Mouse (Mus musculus) intestine, embryonic 16.5 days (tissue): ENCODE measurements around the gene Tnip3. TPM values are rescaled to one million over a fixed set of nuclear protein-coding genes. Genes with fewer than 3 reads are reported as not detected.

Experiments
- ATAC-seq: fragments of 200-750 bp; cut with Nextera tagmentation; 2 replicates; pipeline ENCODE4 v1.8.0; 2017; ENCODE audit warnings: moderate TSS enrichment, moderate library complexity
- H3K27ac ChIP-seq: fragments of 300-500 bp; sonication (generic); 2 replicates; pipeline ENCODE4 v1.5.1; 2014; ENCODE audit warnings: mild to moderate bottlenecking, low read length
- H3K27me3 ChIP-seq: fragments of 300-500 bp; sonication (generic); replicated peaks from 2 replicates; pipeline ENCODE4 v1.6.1; 2014; ENCODE audit warnings: low read length, control low read depth, mixed read lengths; ENCODE audit not compliant: control insufficient read depth, insufficient read depth
- H3K36me3 ChIP-seq: fragments of 300-500 bp; sonication (generic); 2 replicates; pipeline ENCODE4 v1.6.1; 2014; ENCODE audit warnings: low read length, control low read depth; ENCODE audit not compliant: control insufficient read depth, insufficient read depth
- H3K4me1 ChIP-seq: fragments of 300-500 bp; sonication (generic); 2 replicates; pipeline ENCODE4 v1.6.1; 2014; ENCODE audit warnings: low read length, control low read depth, mixed read lengths; ENCODE audit not compliant: control insufficient read depth, insufficient read depth
- H3K4me2 ChIP-seq: fragments of 300-500 bp; sonication (generic); 2 replicates; pipeline ENCODE4 v1.6.1; 2014; ENCODE audit warnings: low read depth, low read length, control low read depth
- H3K4me3 ChIP-seq: fragments of 300-500 bp; sonication (generic); 2 replicates; pipeline ENCODE4 v1.5.1; 2014; ENCODE audit warnings: mild to moderate bottlenecking, low read length
- H3K9ac ChIP-seq: fragments of 300-500 bp; sonication (generic); 2 replicates; pipeline ENCODE4 v1.6.1; 2014; ENCODE audit warnings: low read depth, low read length
- H3K9me3 ChIP-seq: fragments of 300-500 bp; sonication (generic); 2 replicates; pipeline ENCODE4 v1.6.1; 2016; ENCODE audit warnings: low read length, control low read depth; ENCODE audit not compliant: control insufficient read depth
- WGBS: fragments of 180-500 bp; shearing (Covaris S2); extraction: QIAGEN DNeasy Blood & Tissue Kit; methylation state at CpG from one replicate; pipeline ENCODE4 v1.1.7; 2014; 5-methylcytosine and 5-hydroxymethylcytosine counted together
- polyA plus RNA-seq: library from polyadenylated mRNA; unstranded; fragments of >200 nt; fragmentation: Nextera tagmentation; extraction: Ambion mirVana; gene quantifications from 2 replicates; pipeline ENCODE4 v1.2.1, GENCODE M21; 2015

The Tnip3 gene
- 0.15 and 0.24 TPM in 2 replicates for polyA plus RNA-seq

- Histone ChIP-seq H3K36me3 (no peaks in the 10 kb centered on the region), H3K27me3 (no peaks in the 10 kb centered on the region), H3K4me2 (no peak within 1 kb of the TSS), H3K4me3 (no peak within 1 kb of the TSS), H3K4me1 (no peaks in the 10 kb centered on the region), H3K9ac (no peak within 1 kb of the TSS), H3K27ac (no peak within 1 kb of the TSS), H3K9me3 (no peaks in the 10 kb centered on the region)
- ATAC-seq = no peak
- 82% methylated on average over 5 of the region's 5 CpGs for WGBS
These were observed at the start of gene Tnip3 for GRCm38 (mm10) chr6:65525192-65525591. Gene Tnip3, plus strand, starts transcription at chr6:65525313.

- H3K9ac ChIP-seq = no peak overlapping the region
- no peak overlapping the region for H3K27ac ChIP-seq
- no peaks in the 10 kb centered on the region for H3K4me1 ChIP-seq
- H3K27me3 ChIP-seq = no peaks in the 10 kb centered on the region
- ATAC-seq = no peak
- H3K4me2 ChIP-seq = no peak overlapping the region
- no peaks in the 10 kb centered on the region for H3K36me3 ChIP-seq
- H3K9me3 ChIP-seq = no peaks in the 10 kb centered on the region
- H3K4me3 ChIP-seq = no peak overlapping the region
These were observed 26.3 kb upstream of the Tnip3 start for GRCm38 (mm10) chr6:65498786-65499185.

- Histone ChIP-seq H3K27ac (no peak overlapping the region), H3K9me3 (no peaks in the 10 kb centered on the region), H3K27me3 (no peaks in the 10 kb centered on the region), H3K9ac (no peak overlapping the region), H3K4me2 (no peak overlapping the region), H3K36me3 (no peaks in the 10 kb centered on the region), H3K4me3 (no peak overlapping the region), H3K4me1 (no peaks in the 10 kb centered on the region)
- peak; percentile 76; the same call in 1 of the 2 replicates for ATAC-seq
- 41% methylated on average over 4 of the region's 4 CpGs for WGBS
These were observed 15.0 kb upstream of the Tnip3 start for GRCm38 (mm10) chr6:65510051-65510669.

GRCm38 (mm10) chr6:65513813-65514212 is 11.3 kb upstream of the Tnip3 start:
- WGBS = 97% methylated on average over 3 of the region's 3 CpGs
- Histone ChIP-seq H3K9me3 (no peaks in the 10 kb centered on the region), H3K4me3 (no peak overlapping the region), H3K9ac (no peak overlapping the region), H3K4me2 (no peak overlapping the region), H3K27ac (no peak overlapping the region), H3K4me1 (no peaks in the 10 kb centered on the region), H3K27me3 (no peaks in the 10 kb centered on the region), H3K36me3 (no peaks in the 10 kb centered on the region)
- no peak for ATAC-seq

DNA sequence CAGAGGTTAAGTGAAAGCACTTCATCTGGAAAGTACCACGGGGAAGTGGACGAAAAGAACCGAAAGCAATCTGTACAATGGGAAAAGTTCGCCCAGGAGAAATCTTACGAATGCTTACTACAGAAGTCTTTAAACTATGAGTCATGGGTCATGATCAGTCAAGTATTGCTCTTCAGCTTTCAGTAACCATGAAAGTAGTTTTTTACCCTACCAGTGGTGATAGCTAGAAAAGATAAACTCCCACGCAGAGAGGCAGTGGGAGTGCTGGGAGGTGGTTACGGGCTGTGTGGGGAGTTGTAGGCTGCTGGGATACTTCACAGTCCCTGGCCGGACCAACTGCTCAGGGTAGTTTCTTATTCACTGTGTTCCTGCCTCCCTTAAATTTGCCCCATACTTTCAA is 8.4 kb upstream of the Tnip3 start:
- Histone ChIP-seq H3K27ac (no peak overlapping the region), H3K36me3 (no peaks in the 10 kb centered on the region), H3K9ac (no peak overlapping the region), H3K27me3 (no peaks in the 10 kb centered on the region), H3K4me1 (no peaks in the 10 kb centered on the region), H3K4me2 (no peak overlapping the region), H3K4me3 (no peak overlapping the region), H3K9me3 (no peaks in the 10 kb centered on the region)
- 82% methylated on average over 8 of the region's 8 CpGs for WGBS
- ATAC-seq = no peak

GRCm38 (mm10) chr6:65520821-65521220 is 4.3 kb upstream of the Tnip3 start:
- Histone ChIP-seq H3K4me1 (no peaks in the 10 kb centered on the region), H3K27me3 (no peaks in the 10 kb centered on the region), H3K4me2 (no peak overlapping the region), H3K36me3 (no peaks in the 10 kb centered on the region), H3K9ac (no peak overlapping the region), H3K4me3 (no peak overlapping the region), H3K27ac (no peak overlapping the region), H3K9me3 (no peaks in the 10 kb centered on the region)
- no peak for ATAC-seq
- 88% methylated on average over 3 of the region's 3 CpGs for WGBS

- Histone ChIP-seq H3K4me1 (no peaks in the 10 kb centered on the region), H3K27me3 (no peaks in the 10 kb centered on the region), H3K4me2 (no peak overlapping the region), H3K9ac (no peak overlapping the region), H3K36me3 (no peaks in the 10 kb centered on the region), H3K4me3 (no peak overlapping the region), H3K27ac (no peak overlapping the region), H3K9me3 (no peaks in the 10 kb centered on the region)
- 57% methylated on average over 1 of the region's 1 CpGs for WGBS
- no peak for ATAC-seq
These were observed 2.8 kb downstream of the Tnip3 start for GRCm38 (mm10) chr6:65527892-65528291.

DNA sequence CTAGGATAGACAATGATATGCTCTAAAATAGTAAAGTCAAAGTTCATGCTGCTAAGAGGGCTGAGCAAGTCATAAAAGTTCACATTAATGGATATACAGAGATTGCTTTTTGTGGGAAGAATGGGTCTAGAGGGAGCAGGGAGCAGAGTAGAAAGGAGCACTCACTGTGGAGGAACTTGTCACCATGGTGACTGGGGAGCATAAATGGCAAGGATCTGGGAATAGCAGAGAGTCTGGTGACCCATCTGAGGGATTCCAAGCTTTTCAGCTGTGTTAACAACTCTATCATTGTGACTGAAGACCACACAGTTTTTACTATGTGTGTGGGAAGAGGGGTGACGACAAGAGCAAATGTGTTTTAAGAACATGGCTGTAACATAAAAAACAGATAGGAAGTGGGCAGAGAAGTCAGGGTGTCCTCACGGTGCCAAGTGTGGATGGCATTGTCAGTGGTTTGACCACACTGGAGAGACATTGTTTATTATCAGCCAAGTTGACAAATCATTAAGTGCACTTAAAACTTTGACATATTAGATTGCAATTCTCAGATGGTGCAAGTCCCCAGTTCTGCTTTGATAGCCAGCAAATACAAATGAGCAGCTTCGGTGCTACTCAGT is 6.2 kb downstream of the Tnip3 start:
- Histone ChIP-seq H3K36me3 (no peaks in the 10 kb centered on the region), H3K27ac (no peak overlapping the region), H3K4me2 (no peak overlapping the region), H3K27me3 (no peaks in the 10 kb centered on the region), H3K4me3 (no peak overlapping the region), H3K9ac (no peak overlapping the region), H3K9me3 (no peaks in the 10 kb centered on the region), H3K4me1 (no peaks in the 10 kb centered on the region)
- WGBS = 64% methylated on average over 3 of the region's 3 CpGs
- ATAC-seq = no peak

GRCm38 (mm10) chr6:65533687-65534086 is 8.6 kb downstream of the Tnip3 start:
- Histone ChIP-seq H3K36me3 (no peaks in the 10 kb centered on the region), H3K4me2 (no peak overlapping the region), H3K27ac (no peak overlapping the region), H3K27me3 (no peaks in the 10 kb centered on the region), H3K9me3 (no peaks in the 10 kb centered on the region), H3K4me3 (no peak overlapping the region), H3K9ac (no peak overlapping the region), H3K4me1 (no peaks in the 10 kb centered on the region)
- ATAC-seq = no peak
- 58% methylated on average over 1 of the region's 1 CpGs for WGBS
